Mouse (Mus musculus): ENCODE data around the gene Olfr667.
"Not testable (repeated sequence)": the region's sequence is repeated elsewhere in the genome, so short reads cannot be mapped to it uniquely, and the experiment has no call there.

DNA sequence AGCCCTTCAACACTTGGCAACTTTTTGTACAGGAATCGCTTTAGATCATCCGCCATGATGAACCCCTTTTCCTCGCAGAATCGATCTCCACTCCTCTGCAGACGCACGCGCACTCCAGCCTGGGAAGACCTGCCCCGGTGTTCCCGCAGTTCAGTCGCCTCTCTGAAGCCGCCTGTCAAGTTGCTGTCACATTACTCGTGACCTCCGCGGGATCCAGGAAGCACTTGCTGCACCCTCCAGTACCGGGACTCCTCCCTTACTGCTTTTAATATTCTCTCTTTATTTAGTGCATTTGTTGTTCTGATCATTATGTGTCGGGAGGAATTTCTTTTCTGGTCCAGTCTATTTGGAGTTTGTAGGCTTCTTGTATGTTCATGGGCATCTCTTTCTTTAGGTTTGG is 29.0 kb upstream of the Olfr667 start:
- TF ChIP-seq POLR2A (IDR thresholded peaks at IDR 0.05; ENCODE audit: low read depth, low read length); ETS1 (conservative IDR thresholded peaks at IDR 0.05; ENCODE audit: low read depth, low read length); CTCF (conservative IDR thresholded peaks at IDR 0.05 in 1 of 2, IDR thresholded peaks at IDR 0.05 in 1 of 2; ENCODE audit: low read depth in 2 of 2, low read length in 2 of 2); MAFK (IDR thresholded peaks at IDR 0.05; ENCODE audit: insufficient replicate concordance, low read length); TCF12 (IDR thresholded peaks at IDR 0.05; ENCODE audit: low read depth, low read length); E2F4 (IDR thresholded peaks at IDR 0.05; ENCODE audit: insufficient replicate concordance, low read depth, low read length); CHD2 (IDR thresholded peaks at IDR 0.05; ENCODE audit: low read length); MYC (IDR thresholded peaks at IDR 0.05; ENCODE audit: low read depth, low read length): not testable (repeated sequence)

Data from CH12.LX (cell line).